Mouse (Mus musculus) midbrain, embryonic 11.5 days (tissue): ENCODE data around the gene Otulinl. TPM values are rescaled to one million over a fixed set of nuclear protein-coding genes. Genes with fewer than 3 reads are reported as not detected.

Experiments
- ATAC-seq: fragments of 200-750 bp; cut with Nextera tagmentation; 2 replicates; pipeline ENCODE4 v1.8.0; 2017; ENCODE audit warnings: moderate TSS enrichment, moderate library complexity; ENCODE audit not compliant: low FRiP score
- DNase-seq: peaks from one replicate; pipeline ENCODE4 v3.0.0; 2015; ENCODE audit warnings: low spot score; ENCODE audit errors: missing footprints
- H3K27ac ChIP-seq: fragments of 300-500 bp; sonication (generic); 2 replicates; pipeline ENCODE4 v1.5.1; 2014; ENCODE audit warnings: low read depth, low read length
- H3K27me3 ChIP-seq: fragments of 300-500 bp; sonication (generic); 2 replicates; pipeline ENCODE4 v1.6.1; 2014; ENCODE audit warnings: mild to moderate bottlenecking, low read length, moderate library complexity, mixed read lengths; ENCODE audit not compliant: control insufficient read depth, insufficient read depth
- H3K36me3 ChIP-seq: fragments of 300-500 bp; sonication (generic); 2 replicates; pipeline ENCODE4 v1.6.1; 2014; ENCODE audit warnings: mild to moderate bottlenecking, low read length, moderate library complexity, mixed read lengths; ENCODE audit not compliant: control insufficient read depth, insufficient read depth
- H3K4me1 ChIP-seq: fragments of 300-500 bp; sonication (generic); 2 replicates; pipeline ENCODE4 v1.6.1; 2014; ENCODE audit warnings: low read length; ENCODE audit not compliant: control insufficient read depth, insufficient read depth
- H3K4me2 ChIP-seq: fragments of 300-500 bp; sonication (generic); 2 replicates; pipeline ENCODE4 v1.6.1; 2014; ENCODE audit warnings: mild to moderate bottlenecking, moderate library complexity
- H3K4me3 ChIP-seq: fragments of 300-500 bp; sonication (generic); 2 replicates; pipeline ENCODE4 v1.5.1; 2014; ENCODE audit warnings: low read depth, low read length
- H3K9ac ChIP-seq: fragments of 300-500 bp; sonication (generic); 2 replicates; pipeline ENCODE4 v1.6.1; 2014; ENCODE audit warnings: low read length
- H3K9me3 ChIP-seq: fragments of 300-500 bp; sonication (generic); 2 replicates; pipeline ENCODE4 v1.6.1; 2016; ENCODE audit warnings: low read length; ENCODE audit not compliant: control insufficient read depth
- WGBS: fragments of 180-500 bp; shearing (Covaris S2); extraction: QIAGEN DNeasy Blood & Tissue Kit; methylation state at CpG from one replicate; pipeline ENCODE4 v1.1.7; 2014; 5-methylcytosine and 5-hydroxymethylcytosine counted together
- polyA plus RNA-seq: library from polyadenylated mRNA; unstranded; fragments of >200 nt; fragmentation: Nextera tagmentation; extraction: Ambion mirVana; gene quantifications from 2 replicates; pipeline ENCODE4 v1.2.1, GENCODE M21; 2014

The Otulinl gene
- polyA plus RNA-seq, 1 experiment from 2014 or later, result 6.1 TPM

- no peak overlapping the region for H3K4me3 ChIP-seq
- H3K4me2 ChIP-seq, result no peak overlapping the region
- no peaks in the 10 kb centered on the region for H3K4me1 ChIP-seq
- H3K27ac ChIP-seq, result no peak overlapping the region
- ATAC-seq (no peak), DNase-seq (no peak)
- 0 out of 2 replicates have a peak, but pooled peaks cover 2% of the 10 kb centered on the region for H3K36me3 ChIP-seq
- H3K9me3 ChIP-seq, result no peaks in the 10 kb centered on the region
- H3K27me3 ChIP-seq, result no peaks in the 10 kb centered on the region
- 91% methylated on average over 3 of the region's 3 CpGs for WGBS
- no peak overlapping the region for H3K9ac ChIP-seq
Measured at GRCm38 (mm10) chr15:27619683-27620082, 61.7 kb downstream of the Otulinl start.

- 87% methylated on average over 6 of the region's 6 CpGs for WGBS
- H3K9me3 ChIP-seq, result no peaks in the 10 kb centered on the region
- 0 out of 2 replicates have a peak, but pooled peaks cover 2% of the 10 kb centered on the region for H3K36me3 ChIP-seq
Measured at GRCm38 (mm10) chr15:27618778-27619533, 62.4 kb downstream of the Otulinl start.

GRCm38 (mm10) chr15:27617227-27617626, 64.2 kb downstream of the Otulinl start:
- Histone ChIP-seq H3K9ac (no peak overlapping the region), H3K36me3 (0 out of 2 replicates have a peak, but pooled peaks cover 2% of the 10 kb centered on the region), H3K4me2 (no peak overlapping the region), H3K9me3 (no peaks in the 10 kb centered on the region), H3K27ac (no peak overlapping the region), H3K4me1 (no peaks in the 10 kb centered on the region), H3K27me3 (no peaks in the 10 kb centered on the region), H3K4me3 (no peak overlapping the region)
- WGBS, result 98% methylated on average over 3 of the region's 3 CpGs
- DNase-seq (peak; percentile 39), ATAC-seq (no peak)

More at GRCm38 (mm10) chr15:27618778-27619533, 62.4 kb downstream of the Otulinl start:
- DNase-seq (no peak), ATAC-seq (no peak)
- Histone ChIP-seq H3K4me1 (no peaks in the 10 kb centered on the region), H3K27ac (no peak overlapping the region), H3K4me2 (no peak overlapping the region), H3K27me3 (no peaks in the 10 kb centered on the region), H3K4me3 (no peak overlapping the region), H3K9ac (no peak overlapping the region)

GRCm38 (mm10) chr15:27616159-27616558, 65.2 kb downstream of the Otulinl start:
- Histone ChIP-seq H3K9me3 (no peaks in the 10 kb centered on the region), H3K27ac (no peak overlapping the region), H3K4me2 (no peak overlapping the region), H3K4me3 (no peak overlapping the region), H3K27me3 (no peaks in the 10 kb centered on the region), H3K9ac (no peak overlapping the region), H3K36me3 (0 out of 2 replicates have a peak, but pooled peaks cover 2% of the 10 kb centered on the region), H3K4me1 (no peaks in the 10 kb centered on the region)
- DNase-seq, result no peak
- ATAC-seq, result no peak
- 90% methylated on average over 4 of the region's 4 CpGs for WGBS

GRCm38 (mm10) chr15:27613255-27613654, 68.1 kb downstream of the Otulinl start:
- DNase-seq (no peak), ATAC-seq (0 out of 2 replicates have a peak, but pooled peaks have one; percentile 40)
- Histone ChIP-seq H3K4me3 (no peak overlapping the region), H3K27me3 (no peaks in the 10 kb centered on the region), H3K36me3 (no peaks in the 10 kb centered on the region), H3K27ac (no peak overlapping the region), H3K9ac (no peak overlapping the region), H3K9me3 (no peaks in the 10 kb centered on the region), H3K4me2 (no peak overlapping the region), H3K4me1 (no peaks in the 10 kb centered on the region)
- 89% methylated on average over 4 of the region's 4 CpGs for WGBS

GRCm38 (mm10) chr15:27612533-27613221, 68.7 kb downstream of the Otulinl start:
- Histone ChIP-seq H3K36me3 (no peaks in the 10 kb centered on the region), H3K27ac (no peak overlapping the region), H3K27me3 (no peaks in the 10 kb centered on the region), H3K4me1 (no peaks in the 10 kb centered on the region), H3K9ac (no peak overlapping the region), H3K9me3 (no peaks in the 10 kb centered on the region), H3K4me2 (no peak overlapping the region), H3K4me3 (no peak overlapping the region)
- ATAC-seq (peak; percentile 87), DNase-seq (peak; percentile 92)
- 58% methylated on average over 6 of the region's 6 CpGs for WGBS

GRCm38 (mm10) chr15:27609554-27609953, 71.8 kb downstream of the Otulinl start:
- Histone ChIP-seq H3K27me3 (no peaks in the 10 kb centered on the region), H3K4me2 (no peak overlapping the region), H3K27ac (no peak overlapping the region), H3K9ac (no peak overlapping the region), H3K4me1 (no peaks in the 10 kb centered on the region), H3K36me3 (no peaks in the 10 kb centered on the region), H3K4me3 (no peak overlapping the region), H3K9me3 (no peaks in the 10 kb centered on the region)
- ATAC-seq (no peak), DNase-seq (peak; percentile 49)
- WGBS, result 85% methylated on average over 4 of the region's 4 CpGs

- no peak for ATAC-seq
- no peak overlapping the region for H3K9ac ChIP-seq
- no peak for DNase-seq
- H3K9me3 ChIP-seq, result no peaks in the 10 kb centered on the region
- no peaks in the 10 kb centered on the region for H3K4me1 ChIP-seq
- no peaks in the 10 kb centered on the region; the same call in 1 of the 2 replicates for H3K36me3 ChIP-seq
- no peaks in the 10 kb centered on the region for H3K27me3 ChIP-seq
- no peak overlapping the region for H3K27ac ChIP-seq
- H3K4me3 ChIP-seq, result no peak overlapping the region
- H3K4me2 ChIP-seq, result no peak overlapping the region
- 83% methylated on average over 3 of the region's 3 CpGs for WGBS
Measured at GRCm38 (mm10) chr15:27605252-27605651, 76.1 kb downstream of the Otulinl start.
